In the genomic region with DNA sequence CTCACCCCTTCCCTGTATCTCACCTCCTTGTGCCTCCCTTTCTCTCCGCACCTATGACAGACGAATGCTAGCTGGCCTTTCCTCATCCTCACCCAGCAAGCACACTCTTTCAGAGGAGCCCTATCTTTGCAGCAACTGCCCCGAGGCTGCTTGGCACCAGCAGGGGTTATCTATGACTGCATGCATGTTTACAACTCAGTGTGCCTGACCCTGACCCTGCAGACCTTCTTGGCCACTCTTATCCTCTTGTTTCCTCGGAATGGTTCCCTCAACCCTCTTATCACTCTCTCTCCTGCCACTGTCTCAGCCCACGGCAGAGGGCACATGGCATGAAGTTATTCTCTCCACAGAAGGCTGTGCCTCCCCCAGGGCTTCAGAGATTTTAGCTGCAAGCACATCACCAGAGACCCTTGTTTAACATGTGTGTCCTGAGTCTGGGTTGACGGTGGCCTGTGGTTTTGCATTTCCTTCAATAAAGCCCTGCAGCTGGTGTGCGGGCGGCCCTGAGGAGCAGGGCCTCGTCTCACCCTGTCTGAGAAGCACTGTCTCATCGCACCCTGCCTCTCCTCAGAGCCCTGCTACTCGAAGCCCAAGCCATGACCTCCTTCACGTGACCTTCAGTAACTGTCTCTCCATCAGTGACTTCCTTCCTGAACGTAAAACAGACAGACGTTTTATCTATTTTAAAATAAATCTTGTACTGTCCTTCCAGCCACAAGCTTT, we compare ENCODE assay signal across 13 mouse cellular contexts. TPM values are rescaled to one million over a fixed set of nuclear protein-coding genes. Genes with fewer than 3 reads are reported as not detected.
DNase-seq lines count a peak whose midpoint lies in the region; ATAC-seq and TF ChIP-seq lines count a peak whose summit lies in the region.
"Had no signal": no experiment of that assay in that cellular context is flagged by ENCODE, and none has a peak within 500 bp of the region (broad histone marks: within the 10 kb centered on the region; RNA-seq: fewer than 3 reads in every experiment).

No protein-coding gene starts in this region.

- H3K9me3 ChIP-seq in limb, embryonic 15.5 days: no peaks in the 10 kb centered on the region
- no peaks in the 10 kb centered on the region for H3K9me3 ChIP-seq in hindbrain, embryonic 10.5 days
- H3K9me3 ChIP-seq: forebrain, embryonic 13.5 days had no signal

- H3K27ac ChIP-seq in heart, adult 2 months: peak overlapping the region; percentile 91
- 0 out of 2 replicates have a peak overlapping the region, but pooled peaks have one; percentile 57 for H3K27ac ChIP-seq in limb, embryonic 15.5 days
- H3K27ac ChIP-seq in hindbrain, embryonic 10.5 days: no peak overlapping the region
- H3K27ac ChIP-seq: forebrain, embryonic 13.5 days had no signal

- no peak for TF ChIP-seq EP300 in heart, adult 2 months (IDR thresholded peaks at IDR 0.05; ENCODE audit: insufficient read depth, low read depth, low read length)

- DNase-seq in heart, adult 2 months: peak in 1 of 2 experiments; percentile 40
- DNase-seq in heart, adult 9 months (ENCODE audit: low spot score in 2 of 2): no peak
- peak; percentile 24 for DNase-seq in lung, postnatal 10 days
- DNase-seq in lung, postnatal 36 days: no peak
- DNase-seq in thymus, postnatal 0 days (ENCODE audit: low spot score): peak; percentile 53
- DNase-seq in hindbrain, embryonic 10.5 days (ENCODE audit: low spot score): no peak
- no peak for DNase-seq in right cerebral cortex, postnatal 10 days (ENCODE audit: low spot score in 2 of 2)
- DNase-seq: adrenal gland, adult 8-10 months; cerebellum, postnatal 25 days; right cerebral cortex, postnatal 14 days had no signal

- H3K36me3 ChIP-seq in heart, adult 2 months (ENCODE audit: control insufficient read depth, insufficient read depth, low read length): peaks cover 3% of the 10 kb centered on the region
- H3K36me3 ChIP-seq in limb, embryonic 15.5 days: 0 out of 2 replicates have a peak, but pooled peaks cover 7% of the 10 kb centered on the region
- peaks cover 50% of the 10 kb centered on the region for H3K36me3 ChIP-seq in hindbrain, embryonic 10.5 days

- peaks cover 11% of the 10 kb centered on the region for H3K79me2 ChIP-seq in heart, adult 2 months (replicated peaks; ENCODE audit: control insufficient read depth, insufficient read depth, low read length)

- H3K27me3 ChIP-seq in heart, adult 2 months (ENCODE audit: control insufficient read depth, insufficient read depth, low read length): no peaks in the 10 kb centered on the region
- no peaks in the 10 kb centered on the region for H3K27me3 ChIP-seq in limb, embryonic 15.5 days
- no peaks in the 10 kb centered on the region for H3K27me3 ChIP-seq in hindbrain, embryonic 10.5 days (ENCODE audit: insufficient read depth, poor library complexity, severe bottlenecking)
- H3K27me3 ChIP-seq: CH12.LX; forebrain, embryonic 13.5 days had no signal

- H3K4me1 ChIP-seq in heart, adult 2 months (ENCODE audit: control insufficient read depth, insufficient read depth, low read length): peaks cover 62% of the 10 kb centered on the region
- peaks cover 48% of the 10 kb centered on the region for H3K4me1 ChIP-seq in limb, embryonic 15.5 days
- H3K4me1 ChIP-seq in hindbrain, embryonic 10.5 days (replicated peaks): peaks cover 7% of the 10 kb centered on the region; the same call in 1 of the 2 replicates

- WGBS in heart, adult 2 months: 28% methylated on average over 14 of the region's 14 CpGs
- WGBS in limb, embryonic 15.5 days: 67% methylated on average over 14 of the region's 14 CpGs
- 84% methylated on average over 14 of the region's 14 CpGs for WGBS in hindbrain, embryonic 10.5 days

- no peak for ATAC-seq in limb, embryonic 15.5 days (ENCODE audit: insufficient number of reproducible peaks, low FRiP score, low TSS enrichment, low read depth)
- ATAC-seq: forebrain, embryonic 13.5 days had no signal

- peak overlapping the region; percentile 29; the same call in 1 of the 2 replicates for H3K9ac ChIP-seq in heart, adult 2 months (ENCODE audit: low read depth, low read length)
- H3K9ac ChIP-seq in limb, embryonic 15.5 days: no peak overlapping the region
- H3K9ac ChIP-seq: forebrain, embryonic 13.5 days had no signal

- no peak for TF ChIP-seq CTCF in heart, adult 2 months (IDR thresholded peaks at IDR 0.05)

- no peak for TF ChIP-seq POLR2A in heart, adult 2 months (IDR thresholded peaks at IDR 0.05; ENCODE audit: insufficient read depth, low read depth, low read length)

- no peak overlapping the region for H3K4me3 ChIP-seq in heart, adult 2 months
- no peak overlapping the region for H3K4me3 ChIP-seq in limb, embryonic 15.5 days
- no peak overlapping the region for H3K4me3 ChIP-seq in hindbrain, embryonic 10.5 days
- H3K4me3 ChIP-seq: forebrain, embryonic 13.5 days had no signal

- intact Hi-C loops in heart, adult 2 months (cut with DNase I): no loop called here

- no peak overlapping the region for H3K4me2 ChIP-seq in limb, embryonic 15.5 days
- H3K4me2 ChIP-seq: forebrain, embryonic 13.5 days had no signal

RNA-seq across cellular contexts. Expression of a gene that starts 23.4 kb away (rescaled TPM):
- 100 to 1,000 TPM; 331 to 374 TPM for total RNA-seq in heart, adult 2 months (2021)
- 146 and 227 TPM in 2 replicates for polyA plus RNA-seq in heart, adult 2 months (2012; rRNA removed)
- polyA plus RNA-seq in limb, embryonic 15.5 days (2015; fragmentation: Nextera tagmentation; extraction: Ambion mirVana): 13.4 and 16.5 TPM in 2 replicates
- 13.0 and 15.3 TPM in 2 replicates for polyA plus RNA-seq in thymus, postnatal 0 days (2015; fragmentation: Nextera tagmentation; extraction: Ambion mirVana)
- polyA plus RNA-seq in hindbrain, embryonic 10.5 days (2016; fragmentation: Nextera tagmentation; extraction: Ambion mirVana): 10.1 and 12.2 TPM in 2 replicates

RNA-seq across cellular contexts. Expression of a gene that starts 28.0 kb away (rescaled TPM):
- total RNA-seq in heart, adult 2 months (2021): 10 to 100 TPM; 10.3 TPM
- 8.3 and 13.7 TPM in 2 replicates for polyA plus RNA-seq in heart, adult 2 months (2012; rRNA removed)
- 10.6 and 11.8 TPM in 2 replicates for polyA plus RNA-seq in limb, embryonic 15.5 days (2015; fragmentation: Nextera tagmentation; extraction: Ambion mirVana)
- polyA plus RNA-seq in thymus, postnatal 0 days (2015; fragmentation: Nextera tagmentation; extraction: Ambion mirVana): 11.0 and 13.5 TPM in 2 replicates
- polyA plus RNA-seq in hindbrain, embryonic 10.5 days (2016; fragmentation: Nextera tagmentation; extraction: Ambion mirVana): 11.0 and 11.7 TPM in 2 replicates

RNA-seq across cellular contexts. Expression of a gene that starts 28.2 kb away (rescaled TPM):
- total RNA-seq in heart, adult 2 months (2021): 10 to 100 TPM; 18.8 to 20.2 TPM
- 6.8 and 9.7 TPM in 2 replicates for polyA plus RNA-seq in heart, adult 2 months (2012; rRNA removed)
- 6.3 and 8.1 TPM in 2 replicates for polyA plus RNA-seq in limb, embryonic 15.5 days (2015; fragmentation: Nextera tagmentation; extraction: Ambion mirVana)
- 7.0 and 9.2 TPM in 2 replicates for polyA plus RNA-seq in thymus, postnatal 0 days (2015; fragmentation: Nextera tagmentation; extraction: Ambion mirVana)
- 8.4 and 9.5 TPM in 2 replicates for polyA plus RNA-seq in hindbrain, embryonic 10.5 days (2016; fragmentation: Nextera tagmentation; extraction: Ambion mirVana)

Comparison
In these comparisons a context has a peak if more than half of its experiments do, and no peak if none do; other contexts are left out.
1. DNase-seq: peak in lung, postnatal 10 days (single experiment) and thymus, postnatal 0 days (single experiment); none in heart, adult 9 months (0 of 2), lung, postnatal 36 days (single experiment), hindbrain, embryonic 10.5 days (single experiment) and right cerebral cortex, postnatal 10 days (0 of 2).